Mouse (Mus musculus) lung, postnatal 14 days (tissue): ENCODE data around the gene Teddm1b.
"Not testable (repeated sequence)": the region's sequence is repeated elsewhere in the genome, so short reads cannot be mapped to it uniquely, and the experiment has no call there.

Source experiments
- DNase-seq: peaks from one replicate; pipeline ENCODE4 v3.0.0; 2021

Gene Teddm1b

DNA sequence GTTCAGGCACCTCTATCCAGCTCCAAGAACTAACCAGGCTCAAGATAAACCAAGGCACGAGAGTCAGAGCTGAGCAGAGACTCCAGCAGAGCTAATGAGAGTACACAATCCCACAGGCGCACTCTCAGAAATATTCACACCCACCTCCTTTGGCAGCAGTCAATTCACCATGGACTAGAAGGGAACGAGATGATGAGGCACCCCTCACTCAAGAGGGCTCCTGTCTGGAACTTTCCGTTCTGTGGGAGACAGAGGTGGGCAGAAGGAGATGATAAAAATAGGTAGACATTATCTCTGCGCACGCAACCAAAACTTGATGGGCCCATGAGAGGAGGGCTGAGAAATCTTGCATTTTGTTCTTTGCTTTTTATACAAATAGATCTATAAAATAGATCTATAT lies at the start of gene Teddm1b:
TSS of gene Teddm1b (plus strand) at position 301 of the 400 bp plus-strand sequence.
- DNase-seq = no peak

DNA sequence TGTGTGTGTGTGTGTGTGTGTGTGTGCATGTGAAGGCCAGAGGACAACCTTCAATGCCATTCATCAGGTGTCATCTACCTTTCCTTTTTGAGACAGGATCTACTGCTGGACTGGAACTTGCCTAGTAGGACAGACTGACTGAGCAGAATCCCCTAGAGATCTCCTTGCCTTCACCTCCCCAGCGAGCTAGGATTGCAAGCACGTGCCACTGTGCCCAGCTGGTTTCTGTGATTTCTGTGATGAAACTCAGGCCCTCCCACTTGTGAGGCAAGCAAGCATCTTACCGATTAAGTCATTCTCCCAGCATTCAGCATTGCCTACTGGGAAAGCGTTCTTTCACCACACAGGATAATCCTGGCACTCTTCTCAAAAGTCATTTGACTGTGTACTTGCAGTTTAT lies 43.4 kb upstream of the Teddm1b start:
- DNase-seq = no peak

DNA sequence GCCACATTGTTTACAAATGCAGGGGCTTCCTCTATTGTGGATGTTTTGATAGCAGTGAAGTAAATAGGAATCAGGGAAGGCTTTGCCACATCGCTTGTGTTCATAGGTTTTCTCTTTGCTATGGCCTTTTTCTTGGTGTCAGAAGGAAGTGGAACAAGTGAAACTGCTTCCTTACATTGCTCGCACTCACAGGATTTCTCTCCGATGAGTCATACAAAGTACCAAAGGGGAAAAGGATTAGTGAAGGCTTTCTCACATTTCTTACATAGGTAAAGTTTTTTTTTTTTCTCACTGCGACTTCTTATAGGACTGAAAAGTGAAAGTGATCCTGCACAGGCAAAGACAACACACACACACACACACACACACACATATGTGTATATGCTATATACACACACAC lies 38.1 kb upstream of the Teddm1b start:
- no peak for DNase-seq

DNA sequence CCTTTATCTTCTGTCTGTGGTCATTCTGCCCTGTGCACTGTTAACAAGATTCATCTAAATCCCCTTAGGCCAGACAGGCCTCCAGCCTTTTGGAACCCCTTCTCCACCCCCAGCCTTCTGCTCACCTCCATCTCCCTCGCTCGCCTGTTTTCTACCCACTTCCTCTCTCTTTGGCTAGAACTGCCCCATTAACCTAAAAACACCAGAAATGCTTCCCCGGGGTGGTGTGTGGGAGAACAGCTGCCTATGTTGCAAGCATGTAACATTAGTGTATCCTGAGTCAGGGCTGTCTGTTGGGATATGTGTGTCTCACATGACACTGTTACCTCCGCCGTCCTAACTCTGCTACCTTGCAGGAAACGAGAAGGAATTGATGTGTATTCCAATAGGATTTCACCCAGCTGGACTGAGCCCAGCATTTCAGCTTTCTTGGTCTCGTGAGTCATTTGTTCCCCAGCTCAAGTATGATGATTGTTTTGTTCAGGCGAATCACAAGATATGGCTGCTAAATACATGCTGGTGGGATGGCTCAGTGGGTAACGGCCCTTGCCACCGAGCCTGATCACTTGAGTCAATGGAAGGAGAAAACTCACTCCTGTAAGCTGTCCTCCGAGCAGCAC lies 31.9 kb upstream of the Teddm1b start:
- no peak for DNase-seq

DNA sequence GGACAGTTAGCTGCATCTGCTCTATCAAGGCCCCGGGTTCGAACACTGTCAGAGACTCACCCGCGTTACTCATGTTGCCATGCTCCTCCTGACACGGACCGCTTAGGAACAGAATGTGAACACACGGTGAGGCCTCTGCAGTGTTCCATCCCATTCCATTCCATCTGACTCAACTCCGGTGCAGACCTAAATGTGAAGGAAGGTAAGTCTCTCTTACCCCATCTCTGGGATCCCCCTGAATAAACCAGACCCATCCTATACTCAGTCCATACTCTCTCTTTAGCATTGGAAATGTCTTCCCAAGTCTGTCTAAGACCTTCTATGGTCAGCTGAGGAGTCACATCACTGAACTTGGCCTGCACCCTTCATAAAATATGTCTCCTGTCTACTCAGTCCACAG lies 30.1 kb upstream of the Teddm1b start, which contains the start of gene Rgsl1:
TSS of gene Rgsl1 (minus strand) at position 101 of the 400 bp plus-strand sequence.
- no peak for DNase-seq

DNA sequence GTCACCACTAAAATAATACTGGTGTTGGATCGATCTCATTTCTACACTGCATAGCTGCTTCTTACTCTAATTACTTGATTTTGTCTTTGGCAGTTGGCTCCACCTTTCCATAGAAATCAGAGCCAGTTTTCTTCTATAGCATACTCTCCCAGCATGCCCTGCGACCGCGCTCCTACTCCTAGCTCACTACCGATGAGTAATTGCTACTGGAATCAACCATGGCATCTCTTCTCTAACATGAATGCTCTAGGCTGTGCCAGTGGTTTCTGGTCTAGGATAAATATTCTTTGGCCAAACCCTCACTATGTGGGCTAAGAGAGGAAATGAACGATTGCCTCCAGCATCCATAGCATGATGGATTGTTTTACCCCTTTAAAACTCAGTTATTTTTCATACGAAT lies 27.7 kb upstream of the Teddm1b start:
- no peak for DNase-seq

DNA sequence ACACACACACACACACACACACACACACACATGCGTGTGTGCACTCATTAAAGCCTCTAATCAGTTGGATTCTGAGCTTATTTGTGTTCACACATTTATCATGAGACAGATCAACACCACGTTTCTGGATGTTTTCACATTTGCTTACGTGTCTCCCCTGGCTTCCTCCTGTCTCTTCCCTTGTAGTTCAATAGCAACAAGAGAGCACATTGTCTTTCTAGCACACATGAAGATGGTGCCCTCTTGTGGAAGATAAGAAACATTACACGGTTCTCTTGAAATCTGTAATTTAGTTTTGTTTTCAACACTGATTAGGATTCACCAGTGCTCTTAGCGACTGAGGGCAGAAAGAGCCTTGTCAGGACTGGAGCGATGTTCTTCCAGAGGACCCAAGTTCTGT lies 27.3 kb upstream of the Teddm1b start:
- DNase-seq = no peak

DNA sequence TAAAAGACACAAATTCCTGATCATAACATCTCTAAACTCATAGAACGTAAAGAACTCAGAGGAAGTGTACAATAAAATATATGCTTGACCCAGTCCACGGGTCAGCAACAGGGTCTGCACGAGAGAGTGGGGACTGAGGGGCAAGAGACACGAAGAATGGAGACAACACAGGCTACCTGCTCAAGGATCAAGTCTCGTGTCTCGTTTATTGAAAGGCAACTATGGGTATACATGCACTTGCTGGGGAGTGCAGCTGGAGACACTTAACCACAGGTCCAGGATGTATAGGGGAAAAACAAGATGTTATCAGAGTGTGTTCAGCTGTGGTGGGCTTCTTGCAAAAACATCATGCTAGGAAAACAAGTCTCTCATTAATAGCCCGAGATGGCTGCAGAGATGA lies 21.4 kb upstream of the Teddm1b start:
- DNase-seq = not testable (repeated sequence)

DNA sequence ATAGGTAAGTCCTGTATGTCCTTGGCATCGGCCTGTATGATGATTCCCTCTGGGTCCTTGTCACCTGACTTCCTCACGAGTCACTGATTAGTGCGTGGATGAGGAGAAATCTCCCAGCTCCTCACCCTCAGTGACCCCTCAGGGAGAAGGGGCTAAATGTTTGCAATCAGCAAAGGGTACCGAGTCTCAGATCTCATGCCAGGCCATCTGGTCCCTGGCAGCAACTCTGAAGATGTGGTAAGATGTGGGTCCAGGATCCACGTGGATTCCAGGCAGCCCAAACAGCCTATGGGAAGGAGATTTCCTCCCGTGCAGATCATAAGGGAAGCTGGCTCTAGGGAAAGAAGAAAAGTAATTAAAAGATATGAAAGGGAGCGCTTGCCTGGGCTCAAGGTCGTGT lies 18.2 kb upstream of the Teddm1b start:
- no peak for DNase-seq

DNA sequence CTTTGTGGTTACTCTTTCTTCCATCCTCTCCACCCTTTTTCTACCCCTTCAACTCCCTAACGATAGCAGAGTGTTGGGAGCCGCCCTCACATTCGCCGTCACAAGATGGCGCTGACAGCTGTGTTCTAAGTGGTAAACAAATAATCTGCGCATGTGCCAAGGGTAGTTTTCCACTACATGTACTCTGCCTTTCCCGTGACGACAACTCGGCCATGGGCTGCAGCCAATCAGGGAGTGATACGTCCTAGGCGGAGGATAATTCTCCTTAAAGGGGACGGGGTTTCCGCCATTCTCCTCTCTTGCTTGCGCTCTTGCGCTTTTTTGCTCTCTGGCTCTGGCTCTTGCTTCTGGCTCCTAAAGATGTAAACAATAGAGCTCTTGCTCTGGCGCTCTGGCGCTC lies 6.2 kb downstream of the Teddm1b start:
- not testable (repeated sequence) for DNase-seq

DNA sequence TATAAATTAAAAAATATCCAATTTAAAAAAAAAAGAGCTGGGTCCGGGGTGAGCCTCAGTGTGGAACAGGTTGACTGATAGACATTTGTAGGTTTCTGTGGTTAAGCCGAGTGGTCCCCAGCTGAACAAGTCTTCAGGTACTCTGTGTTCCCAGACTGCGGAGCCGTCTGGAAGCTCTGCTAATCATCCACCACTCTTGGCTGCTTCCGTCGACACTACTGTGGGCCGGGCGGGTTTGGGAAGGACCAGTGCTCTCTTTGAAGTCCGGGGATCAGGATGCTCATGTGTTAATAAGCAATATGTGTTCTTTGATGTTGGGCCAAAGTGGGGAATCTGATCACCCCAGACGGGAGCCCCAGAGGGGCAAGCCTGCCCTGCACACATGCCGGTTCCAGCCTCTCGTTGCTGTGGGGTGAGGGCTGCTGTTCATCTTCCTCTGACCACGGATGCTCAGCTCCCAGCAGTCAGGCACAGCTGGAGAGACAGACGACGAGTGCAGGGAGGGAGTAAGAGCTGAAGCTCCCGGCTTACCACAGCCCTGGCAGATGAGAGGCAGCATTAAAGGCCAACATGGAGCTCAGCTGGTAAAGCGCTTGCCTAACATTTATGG lies 12.0 kb downstream of the Teddm1b start:
- DNase-seq = no peak

DNA sequence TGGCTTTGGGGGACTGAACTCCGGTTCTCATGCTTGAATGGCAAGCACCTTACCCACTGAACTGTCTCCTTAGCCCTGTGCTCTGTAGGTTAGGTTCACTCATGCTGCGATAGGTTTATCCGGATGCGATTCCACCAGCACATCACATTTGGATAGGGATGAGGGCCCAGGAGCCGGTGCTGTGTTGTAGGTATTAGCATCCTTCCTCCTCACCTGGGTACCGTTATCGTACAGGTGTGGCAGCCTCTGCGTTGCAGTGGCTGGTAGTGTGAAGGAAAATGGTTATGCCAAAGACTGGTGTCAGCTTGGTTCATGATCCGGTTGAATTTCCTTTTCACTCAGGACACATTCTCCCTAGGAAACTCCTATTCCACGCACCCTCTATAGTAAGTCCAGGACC lies 16.0 kb downstream of the Teddm1b start:
- no peak for DNase-seq

DNA sequence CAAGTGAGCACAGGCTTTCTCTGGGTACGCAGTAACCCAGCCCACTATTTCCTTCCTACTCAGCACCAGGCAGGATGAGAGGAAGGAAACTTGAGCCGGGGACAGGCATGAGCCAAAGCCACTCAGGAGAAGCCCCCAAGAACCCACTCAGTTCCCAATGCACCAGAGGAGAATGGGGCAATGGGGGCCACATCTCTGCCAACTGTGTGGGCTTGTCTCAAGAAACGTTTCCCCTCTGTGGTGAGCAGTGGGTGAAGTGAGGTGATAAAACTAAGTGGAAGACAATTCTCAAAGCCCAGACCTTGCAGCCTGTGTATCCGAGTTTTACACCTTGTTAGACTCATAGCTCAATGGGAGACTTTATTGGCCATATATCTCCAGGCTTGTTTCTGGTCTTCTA lies 17.3 kb downstream of the Teddm1b start, which contains the start of gene Teddm1a:
TSS of gene Teddm1a (plus strand) at position 301 of the 400 bp plus-strand sequence.
- DNase-seq = no peak

DNA sequence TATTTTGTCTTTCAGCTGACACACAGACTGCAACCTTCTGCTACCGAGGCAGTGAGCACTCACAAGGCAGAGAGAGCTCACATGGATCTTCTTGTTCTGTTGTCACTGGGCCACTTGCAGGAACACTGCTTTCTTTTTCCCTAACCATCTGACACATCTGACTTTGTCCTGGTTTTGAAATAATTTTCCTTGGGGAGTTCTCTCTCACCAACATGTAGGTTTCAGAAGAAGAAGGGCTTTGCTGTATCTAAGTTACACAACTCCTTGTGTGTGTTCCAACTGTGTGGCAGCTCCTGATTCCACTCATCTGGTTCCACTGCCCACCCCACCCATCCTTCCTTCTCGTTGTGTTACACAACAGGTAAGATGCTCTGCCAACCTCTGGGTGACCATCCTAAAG lies 19.6 kb downstream of the Teddm1b start:
- DNase-seq = no peak

DNA sequence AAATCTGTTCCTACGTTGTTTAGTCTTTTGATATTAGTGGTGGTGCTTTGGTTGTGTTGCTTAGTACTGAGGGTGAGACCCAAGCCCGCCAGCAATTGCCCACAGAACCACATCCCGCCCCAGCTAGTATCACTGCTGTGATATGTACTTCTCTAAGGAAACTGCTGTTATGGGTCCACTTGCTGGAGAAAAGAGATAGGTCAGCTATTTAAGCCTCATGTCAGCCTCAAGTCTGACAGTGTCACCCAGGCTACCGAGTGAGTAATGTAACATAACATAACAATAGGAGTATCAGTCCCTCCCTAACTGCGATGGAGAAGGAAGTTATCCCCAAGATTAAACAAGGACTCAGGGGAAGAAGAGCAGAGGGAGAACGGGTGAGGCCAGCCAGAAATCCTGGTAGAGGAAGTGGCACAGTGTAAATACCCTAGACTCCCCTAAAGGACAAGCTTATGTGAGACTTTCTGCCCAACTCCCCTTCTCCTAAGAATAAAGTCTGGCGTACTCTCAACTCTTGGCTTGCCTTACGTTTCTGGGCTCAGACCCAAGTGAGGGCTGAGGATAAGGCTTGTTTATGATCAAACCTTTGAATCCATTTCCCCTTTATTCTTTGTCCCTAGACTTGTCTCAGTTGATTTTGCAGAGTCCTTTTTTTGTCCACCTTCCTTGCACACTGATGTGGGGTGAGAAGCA lies 20.2 kb downstream of the Teddm1b start:
- DNase-seq = no peak

DNA sequence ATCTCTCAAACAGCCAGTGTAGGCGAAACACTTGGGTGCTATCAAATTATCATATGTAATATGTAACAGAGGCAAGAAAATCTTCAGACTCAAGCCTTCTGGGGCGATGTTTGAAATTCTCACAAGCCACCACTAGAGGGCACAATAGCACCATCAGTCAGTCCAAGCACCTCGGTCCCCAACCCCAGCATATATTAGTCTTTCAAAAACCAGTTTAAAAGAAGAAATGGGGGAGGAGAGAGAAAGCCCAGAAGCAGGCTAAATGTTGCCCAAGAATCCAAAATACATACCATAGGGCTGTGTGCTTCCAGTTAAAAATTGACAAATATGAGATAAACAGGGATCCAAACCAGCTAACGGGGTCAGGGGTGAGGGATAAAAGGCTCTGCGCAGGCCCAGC lies 20.8 kb downstream of the Teddm1b start:
- DNase-seq = peak; percentile 80

DNA sequence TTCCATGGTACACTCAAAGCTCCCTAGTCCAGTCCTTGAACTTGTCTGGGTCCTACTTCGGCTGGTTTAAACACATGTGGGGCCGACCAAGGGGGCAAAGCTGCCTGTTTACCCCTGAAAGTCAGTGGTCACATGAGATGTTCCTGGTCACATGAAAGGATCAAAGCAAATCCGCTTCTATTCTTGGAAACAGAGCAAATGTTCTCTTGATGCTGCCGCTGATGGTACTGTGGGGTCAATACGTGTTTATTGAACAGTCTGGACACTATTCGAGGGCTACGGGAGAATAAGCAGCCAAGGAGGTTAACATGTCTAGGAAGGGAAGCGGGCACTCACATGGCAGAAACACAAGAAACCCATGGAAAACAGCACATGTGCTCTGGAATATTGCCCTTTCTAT lies 23.1 kb downstream of the Teddm1b start:
- DNase-seq = no peak

DNA sequence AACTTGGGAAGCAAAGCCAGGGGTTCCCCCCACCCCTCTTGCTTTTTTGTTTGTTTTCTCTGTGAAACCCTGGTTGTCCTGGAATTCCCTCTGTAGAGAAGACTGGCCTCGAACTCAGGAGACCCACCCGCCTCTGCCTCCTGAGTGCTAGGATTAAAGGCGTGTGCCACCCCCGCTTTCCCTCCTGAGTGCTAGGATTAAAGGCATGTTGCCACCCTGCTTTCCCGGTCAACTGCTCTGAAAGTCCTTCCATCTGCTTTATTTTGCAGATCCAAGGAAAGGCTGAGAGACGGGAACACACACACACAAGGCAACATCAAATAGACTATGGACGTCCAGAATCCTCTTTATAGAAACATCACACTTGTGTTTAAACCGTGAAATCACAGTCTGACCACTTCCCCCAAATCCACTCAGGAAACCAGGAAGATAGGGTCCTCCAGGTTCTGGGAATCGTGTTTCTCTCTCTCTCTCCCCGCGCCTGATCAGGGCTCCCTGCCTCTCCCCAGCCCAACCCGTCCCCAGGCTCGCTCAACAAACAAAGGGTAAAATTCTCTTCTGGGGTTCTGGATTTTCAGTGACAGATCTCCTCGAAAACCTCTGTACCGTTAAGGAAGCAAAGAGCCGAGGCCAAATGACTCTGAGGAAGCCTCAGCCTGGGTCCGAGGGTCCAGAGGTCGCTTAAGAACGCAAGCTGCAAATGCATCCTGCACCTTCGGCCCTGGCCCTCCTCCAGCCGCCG lies 25.0 kb downstream of the Teddm1b start:
- no peak for DNase-seq

DNA sequence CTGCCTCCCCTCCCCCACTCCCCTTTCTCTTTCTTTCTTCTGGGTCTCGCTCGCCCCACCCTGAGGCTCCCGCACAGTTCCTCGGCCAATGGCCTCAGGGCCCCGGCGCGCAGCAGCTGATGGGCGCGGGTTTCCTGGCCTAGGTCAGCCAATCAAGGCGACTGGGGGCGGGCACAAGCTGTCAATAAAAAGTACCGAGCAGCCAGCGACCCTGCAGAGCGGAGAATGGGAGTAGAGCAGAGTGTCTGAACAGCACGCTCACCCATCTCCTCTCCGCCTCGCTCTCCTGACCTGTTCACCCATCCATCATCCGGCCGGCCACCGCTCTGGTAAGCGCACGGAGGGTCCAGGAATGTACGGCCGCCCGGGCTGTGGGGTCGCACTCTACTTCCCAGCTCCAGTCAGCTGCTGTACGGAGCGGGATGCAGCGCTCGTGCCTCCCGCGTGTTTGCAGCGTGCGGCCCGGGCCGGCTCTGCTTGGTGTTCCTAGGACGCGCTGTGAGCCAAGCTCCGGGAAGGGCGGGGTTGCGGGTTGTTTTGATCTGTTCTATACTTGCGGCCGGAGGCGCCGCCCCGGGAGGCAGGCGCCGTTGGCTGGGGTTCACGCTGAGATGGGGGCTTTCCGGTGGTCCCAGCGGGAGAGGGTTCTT lies 25.7 kb downstream of the Teddm1b start, which contains the start of the genes Glul and Teddm2:
TSS of gene Glul (plus strand) at position 214 of the 650 bp plus-strand sequence.
TSS of gene Teddm2 (minus strand) at position 498 of the 650 bp plus-strand sequence.
- peak; percentile 97 for DNase-seq

DNA sequence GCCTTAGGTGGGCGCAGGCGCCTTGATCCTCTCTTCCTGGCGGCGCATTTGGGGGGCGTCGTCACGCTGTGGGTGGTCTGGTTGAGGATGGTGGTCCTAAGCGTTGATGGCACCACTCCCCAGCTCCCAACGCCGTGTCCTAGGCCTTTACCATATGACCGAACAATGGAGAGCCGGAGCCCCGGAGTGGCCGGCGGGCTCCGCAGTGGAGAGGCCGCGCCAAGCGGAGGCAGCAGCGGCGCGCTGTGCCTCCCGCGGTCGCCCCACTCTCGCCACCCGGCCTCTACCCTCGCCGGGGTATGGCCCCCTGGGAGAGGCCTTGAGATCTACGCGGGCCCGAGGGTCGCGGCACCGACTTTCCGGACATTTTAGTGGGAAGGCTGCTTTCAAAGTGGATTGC lies 26.2 kb downstream of the Teddm1b start:
- peak; percentile 43 for DNase-seq

DNA sequence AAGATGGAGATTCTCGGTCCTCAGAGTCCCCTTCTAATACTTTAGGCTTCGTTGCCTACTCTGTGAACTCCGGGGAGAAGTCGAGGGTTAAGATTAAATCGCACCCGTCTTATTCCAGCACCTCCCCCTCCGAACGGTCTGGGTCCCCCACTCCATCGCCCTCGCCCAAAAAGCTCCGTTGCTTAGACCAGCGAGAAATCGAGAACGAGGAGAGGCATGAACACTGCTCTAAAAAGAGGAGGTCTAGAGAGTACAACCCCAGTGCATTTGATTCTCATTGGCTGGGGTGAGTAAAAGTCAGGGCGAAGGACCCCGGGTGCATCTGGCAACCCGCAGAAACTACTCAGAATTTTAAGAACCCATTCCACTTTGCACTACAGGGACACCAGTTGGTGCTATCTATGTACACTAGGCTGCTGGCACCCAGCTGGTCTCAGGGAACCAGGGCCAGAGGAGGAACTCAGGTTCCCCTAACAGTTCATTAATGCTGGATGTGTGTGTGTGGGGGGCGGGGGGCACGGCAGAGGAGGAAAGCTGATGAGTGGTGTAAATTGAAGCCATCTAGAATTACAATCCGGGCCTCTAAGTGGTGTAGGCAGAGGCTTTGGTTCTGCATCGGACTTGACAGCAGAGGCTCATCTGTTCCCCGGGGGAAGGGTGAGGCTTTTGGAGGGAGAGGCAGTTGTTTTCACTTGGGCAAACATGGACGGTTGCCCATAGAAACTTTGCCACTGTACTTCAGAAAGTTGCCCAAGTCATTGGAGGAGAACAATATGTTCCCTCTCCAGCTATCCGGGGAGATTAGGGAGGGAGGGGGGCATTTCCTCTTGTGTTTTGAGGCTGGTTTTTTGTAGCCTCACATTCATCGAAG lies 26.9 kb downstream of the Teddm1b start:
- DNase-seq = peak; percentile 79

DNA sequence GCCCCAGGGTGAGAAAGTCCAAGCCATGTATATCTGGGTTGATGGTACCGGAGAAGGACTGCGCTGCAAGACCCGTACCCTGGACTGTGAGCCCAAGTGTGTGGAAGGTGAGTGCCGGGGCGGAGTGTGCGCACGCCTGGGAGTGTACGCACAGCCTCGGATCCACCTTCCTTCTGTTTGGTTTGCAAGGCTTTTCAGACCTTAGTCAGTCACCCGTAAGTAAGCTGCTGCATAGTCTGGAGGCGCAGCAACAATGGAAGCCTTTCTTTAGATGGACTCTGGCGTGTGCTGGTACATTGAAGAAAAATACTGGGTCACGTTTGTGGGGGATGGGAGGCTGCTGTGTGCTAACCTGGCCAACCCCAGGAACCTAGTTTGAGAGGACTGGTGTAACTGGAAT lies 28.9 kb downstream of the Teddm1b start:
- DNase-seq = no peak
